Mouse (Mus musculus): ENCODE data around the gene Umad1.

DNA sequence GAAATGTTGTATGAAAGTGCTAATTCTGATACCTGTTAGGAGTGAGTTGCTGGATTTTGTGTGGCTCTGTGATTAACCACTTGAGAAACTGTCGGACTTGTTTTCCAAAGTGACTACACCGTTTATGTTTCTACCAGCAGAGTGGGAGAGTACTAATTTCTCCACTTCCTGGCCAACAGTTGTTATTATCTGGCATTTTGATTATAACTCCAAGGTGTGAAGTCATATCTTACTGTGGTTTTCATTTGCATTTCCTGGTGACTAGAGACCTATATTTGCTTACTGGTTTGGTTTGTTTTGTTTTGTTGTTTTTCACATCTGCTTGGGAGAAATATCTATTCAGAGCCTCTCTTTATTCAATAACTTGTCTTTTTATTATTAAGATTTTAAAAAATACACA, 149.2 kb downstream of the Umad1 start:
- TF ChIP-seq CTCF (conservative IDR thresholded peaks at IDR 0.05 in 1 of 2, IDR thresholded peaks at IDR 0.05 in 1 of 2; ENCODE audit: low read depth in 2 of 2, low read length in 2 of 2), result no peak
- no peak for TF ChIP-seq EP300 (IDR thresholded peaks at IDR 0.05; ENCODE audit: low read length)
- TF ChIP-seq MXI1 (IDR thresholded peaks at IDR 0.05; ENCODE audit: low read depth, low read length), result no peak
- TF ChIP-seq MAFK (IDR thresholded peaks at IDR 0.05; ENCODE audit: insufficient replicate concordance, low read length), result no peak
- no peak for TF ChIP-seq POLR2A (IDR thresholded peaks at IDR 0.05; ENCODE audit: low read depth, low read length)
- no peak for TF ChIP-seq MAX (IDR thresholded peaks at IDR 0.05; ENCODE audit: low read length)
- no peak for TF ChIP-seq ZNF384 (IDR thresholded peaks at IDR 0.05; ENCODE audit: low read depth, low read length)
- no peak for TF ChIP-seq POLR2AphosphoS2 (IDR thresholded peaks at IDR 0.05; ENCODE audit: low read depth, low read length)
- no peak for TF ChIP-seq CHD2 (IDR thresholded peaks at IDR 0.05; ENCODE audit: low read length)
- TF ChIP-seq TCF12 (IDR thresholded peaks at IDR 0.05; ENCODE audit: low read depth, low read length), result no peak
- no peak for TF ChIP-seq USF2 (conservative IDR thresholded peaks at IDR 0.05; ENCODE audit: low read depth, low read length)
- no peak for TF ChIP-seq HCFC1 (IDR thresholded peaks at IDR 0.05; ENCODE audit: low read depth, low read length)
- TF ChIP-seq E2F4 (IDR thresholded peaks at IDR 0.05; ENCODE audit: insufficient replicate concordance, low read depth, low read length), result no peak

All from CH12.LX (cell line).